Mouse (Mus musculus) brain, embryonic 14.5 days (tissue): Measurements from ENCODE around the gene Rab11fip4. TPM values are rescaled to one million over a fixed set of nuclear protein-coding genes. Genes with fewer than 3 reads are reported as not detected.

ENCODE experiments used
- DNase-seq: peaks from one replicate; pipeline ENCODE4 v3.0.0-alpha.2; 2011; ENCODE audit warnings: low read depth
- CTCF ChIP-seq: fragments of 200-500 bp; IDR thresholded peaks from 2 replicates; pipeline ENCODE4 v1.5.1; 2012; ENCODE audit warnings: inconsistent platforms, mild to moderate bottlenecking, moderate library complexity, borderline replicate concordance; ENCODE audit not compliant: insufficient read depth, insufficient read length; ENCODE audit errors: extremely low read depth
- POLR2A ChIP-seq: fragments of 200-500 bp; IDR thresholded peaks from 2 replicates; pipeline ENCODE4 v1.6.1; 2012; ENCODE audit warnings: mild to moderate bottlenecking, inconsistent platforms, borderline replicate concordance; ENCODE audit not compliant: poor library complexity, insufficient read depth, insufficient read length, severe bottlenecking; ENCODE audit errors: extremely low read depth
- polyA plus RNA-seq: library from polyadenylated mRNA; depleted of rRNA; stranded (reverse); fragments of >200 nt; gene quantifications from 2 replicates; pipeline ENCODE4 v1.2.3, GENCODE M21; 2012

The Rab11fip4 gene
- polyA plus RNA-seq, 1 experiment = 55.0 TPM

- no peak for TF ChIP-seq POLR2A
- TF ChIP-seq CTCF = peak; percentile 73
- DNase-seq = peak; percentile 64
These were observed 33.8 kb downstream of the Rab11fip4 start for GRCm38 (mm10) chr11:79624801-79625302.

- peak; percentile 44; the same call in 1 of the 2 replicates for TF ChIP-seq CTCF
- no peak for TF ChIP-seq POLR2A
- DNase-seq = no peak
These were observed 37.7 kb downstream of the Rab11fip4 start for GRCm38 (mm10) chr11:79628716-79629115.

- no peak for TF ChIP-seq CTCF
- TF ChIP-seq POLR2A = no peak
- DNase-seq = no peak
These were observed 38.9 kb downstream of the Rab11fip4 start for GRCm38 (mm10) chr11:79629752-79630374.

GRCm38 (mm10) chr11:79630521-79630920 lies 39.5 kb downstream of the Rab11fip4 start:
- no peak for DNase-seq
- no peak for TF ChIP-seq POLR2A
- TF ChIP-seq CTCF = no peak

GRCm38 (mm10) chr11:79633366-79633765 lies 42.4 kb downstream of the Rab11fip4 start:
- no peak for DNase-seq
- TF ChIP-seq CTCF (no peak), POLR2A (no peak)

GRCm38 (mm10) chr11:79635661-79636449 lies 44.8 kb downstream of the Rab11fip4 start:
- no peak for DNase-seq
- TF ChIP-seq CTCF (peak; percentile 26; the same call in 1 of the 2 replicates), POLR2A (no peak)

GRCm38 (mm10) chr11:79636481-79636880 lies 45.5 kb downstream of the Rab11fip4 start:
- TF ChIP-seq POLR2A = no peak
- TF ChIP-seq CTCF = no peak
- no peak for DNase-seq

- TF ChIP-seq CTCF (no peak), POLR2A (no peak)
- DNase-seq = peak; percentile 55
These were observed 47.7 kb downstream of the Rab11fip4 start for GRCm38 (mm10) chr11:79638691-79639090.

- DNase-seq = no peak
- TF ChIP-seq CTCF (no peak), POLR2A (no peak)
These were observed 50.1 kb downstream of the Rab11fip4 start for GRCm38 (mm10) chr11:79640940-79641733.

- no peak for DNase-seq
- TF ChIP-seq CTCF (no peak), POLR2A (no peak)
These were observed 52.7 kb downstream of the Rab11fip4 start for GRCm38 (mm10) chr11:79643730-79644129.

GRCm38 (mm10) chr11:79644717-79645191 lies 53.7 kb downstream of the Rab11fip4 start:
- TF ChIP-seq POLR2A (no peak), CTCF (no peak)
- DNase-seq = no peak

- TF ChIP-seq CTCF = no peak
- no peak for TF ChIP-seq POLR2A
- no peak for DNase-seq
These were observed 55.0 kb downstream of the Rab11fip4 start for GRCm38 (mm10) chr11:79646026-79646425.
